Mouse (Mus musculus) CD4-positive, CD25-positive, alpha-beta regulatory T cell, adult 4 months (primary cell): Measurements from ENCODE around the gene Ms4a12. TPM values are rescaled to one million over a fixed set of nuclear protein-coding genes. Genes with fewer than 3 reads are reported as not detected.
"Not testable (repeated sequence)": the region's sequence is repeated elsewhere in the genome, so short reads cannot be mapped to it uniquely, and the experiment has no call there.

Experiments used
- ATAC-seq: one replicate; pipeline ENCODE4 v1.8.0; 2017
- polyA plus RNA-seq, 2 experiments: library from polyadenylated mRNA; unstranded; fragments of 100-300 nt; shearing (Covaris generic); gene quantifications; one replicate each; pipeline ENCODE4 v1.2.1; 2017

Ms4a12 gene
- not detected for polyA plus RNA-seq

DNA sequence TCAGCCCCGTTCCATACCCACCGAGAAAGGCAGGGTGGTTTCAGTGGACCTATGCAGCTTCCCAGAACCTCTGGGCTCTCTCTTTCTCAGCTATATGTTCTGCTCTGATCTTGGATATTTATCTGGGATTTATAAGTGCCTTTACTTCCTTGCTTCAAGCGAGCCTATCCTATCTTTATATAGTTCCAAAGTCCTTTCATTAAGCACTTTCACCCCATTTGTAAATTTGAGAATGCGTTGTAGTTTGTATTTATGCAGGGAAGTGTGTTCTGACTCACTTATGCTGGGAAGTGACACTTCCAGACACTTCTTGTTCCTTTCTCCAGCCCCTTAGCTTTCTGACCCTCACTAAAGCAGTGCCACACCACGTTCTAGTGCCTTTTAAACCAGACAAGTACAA, at the start of gene Ms4a12:
Ms4a12 (minus strand) TSS at position 101 of the 400 bp plus-strand sequence.
- no peak for ATAC-seq

- ATAC-seq = no peak
Observed at GRCm38 (mm10) chr19:11280223-11280622, 48.0 kb upstream of the Ms4a12 start.

DNA sequence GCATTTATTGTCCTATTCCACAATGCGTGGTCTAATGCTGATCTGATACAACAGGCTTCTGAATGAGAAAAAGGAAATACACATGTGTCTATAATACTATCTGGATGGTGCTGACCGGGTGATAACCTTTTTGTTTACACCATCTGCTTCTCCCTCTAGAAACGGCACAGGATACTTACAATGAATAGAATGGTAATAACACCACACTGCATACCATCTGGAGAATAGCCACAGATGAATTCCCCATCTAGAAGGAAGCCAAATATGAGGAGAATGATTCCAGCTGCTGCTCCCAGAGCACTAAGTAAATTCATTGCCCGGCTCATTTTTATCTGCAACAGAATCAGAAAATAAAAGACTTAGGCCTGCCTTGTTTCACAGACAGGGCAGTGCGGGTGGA, 44.2 kb upstream of the Ms4a12 start:
- no peak for ATAC-seq

DNA sequence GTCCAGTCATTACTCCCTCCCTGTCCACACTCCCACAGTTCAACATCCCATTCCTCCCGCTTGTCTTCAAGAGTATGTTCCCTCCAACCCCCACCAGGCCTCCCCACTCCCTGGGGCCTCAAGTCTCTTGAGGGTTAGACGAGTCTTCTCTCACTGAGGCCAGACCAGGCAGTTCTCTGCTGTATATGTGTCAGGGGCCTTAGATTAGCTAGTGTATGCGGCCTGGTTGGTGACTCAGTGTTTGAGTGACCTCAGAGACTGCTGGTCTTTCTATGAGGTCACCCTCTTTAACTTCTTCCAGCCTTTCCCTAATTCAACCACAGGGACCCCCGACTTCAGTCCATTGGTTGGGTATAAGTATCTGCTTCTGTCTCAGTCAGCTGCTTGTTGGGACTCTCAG, 34.7 kb upstream of the Ms4a12 start:
- ATAC-seq = no peak

- no peak for ATAC-seq
Observed at GRCm38 (mm10) chr19:11266052-11266845, 34.0 kb upstream of the Ms4a12 start, which contains the start of gene Ms4a1. Ms4a1 (minus strand) TSS chr19:11266241.

DNA sequence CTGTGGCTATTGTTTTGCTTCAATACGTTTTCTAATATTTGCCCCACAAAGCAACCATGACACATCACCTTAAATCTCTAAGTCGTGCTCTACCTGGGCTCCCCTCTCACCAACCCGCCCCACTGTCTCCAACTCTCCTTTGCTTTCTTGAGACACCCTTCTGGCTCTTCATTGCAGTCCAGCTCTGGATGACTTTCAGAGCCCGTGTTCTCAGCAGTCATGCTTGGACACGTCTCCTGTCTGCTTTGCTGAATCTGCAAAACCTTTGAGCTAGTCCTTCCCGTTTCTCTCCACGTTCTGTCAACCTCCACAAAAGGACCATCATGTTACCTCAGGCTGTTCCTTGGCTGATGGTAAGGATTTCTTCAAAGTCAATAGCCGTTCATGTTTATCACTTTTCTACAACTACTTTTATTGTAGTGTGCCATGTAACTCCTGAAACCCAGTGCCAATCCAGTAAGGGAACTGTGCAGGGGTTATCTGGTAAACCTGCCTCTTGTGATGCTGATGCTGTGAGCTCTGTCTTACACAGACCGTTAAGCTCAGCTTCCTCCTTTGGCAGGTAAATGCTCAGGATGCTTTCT, 32.4 kb upstream of the Ms4a12 start:
- no peak for ATAC-seq

- ATAC-seq = no peak
Observed at GRCm38 (mm10) chr19:11263549-11263948, 31.3 kb upstream of the Ms4a12 start.

GRCm38 (mm10) chr19:11262932-11263331, 30.7 kb upstream of the Ms4a12 start:
- not testable (repeated sequence) for ATAC-seq

DNA sequence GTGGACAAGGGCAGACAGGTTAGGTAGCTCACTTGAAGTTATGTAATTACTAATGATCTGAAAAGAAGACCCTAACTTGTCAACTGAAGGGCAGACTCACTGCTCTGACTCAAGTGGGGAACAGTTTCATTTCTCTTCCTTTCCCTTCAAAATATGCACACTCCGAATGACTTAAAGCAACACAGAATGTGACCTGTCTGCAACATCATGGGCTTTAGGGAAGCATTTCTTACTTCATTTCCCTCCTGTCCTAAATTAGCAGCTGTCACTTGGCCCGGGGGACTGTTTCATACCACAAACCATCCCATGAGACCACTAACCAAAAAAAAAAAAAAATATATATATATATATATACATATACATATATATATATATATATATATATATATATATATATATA, 29.3 kb upstream of the Ms4a12 start:
- ATAC-seq = no peak

- no peak for ATAC-seq
Observed at GRCm38 (mm10) chr19:11244230-11244629, 12.0 kb upstream of the Ms4a12 start.

DNA sequence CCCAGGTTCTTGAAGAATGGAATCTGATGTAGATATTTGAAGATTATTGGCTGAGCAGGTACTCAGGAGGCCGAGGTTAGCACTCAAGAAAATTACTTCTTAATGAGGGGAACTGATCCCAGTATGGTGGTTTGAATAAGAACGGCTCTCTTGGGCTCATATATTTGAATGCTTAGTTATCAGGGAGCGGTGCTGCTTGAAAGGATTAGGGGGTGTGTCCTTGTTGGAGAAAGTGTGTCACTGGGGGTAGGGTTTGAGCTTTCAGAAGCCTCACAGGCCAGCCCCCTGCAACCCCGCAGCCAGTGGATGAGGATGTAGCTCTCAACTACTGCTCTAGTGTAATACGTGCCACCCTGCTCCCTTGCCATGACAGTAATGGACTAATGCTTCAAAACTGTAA, 10.3 kb upstream of the Ms4a12 start:
- no peak for ATAC-seq

DNA sequence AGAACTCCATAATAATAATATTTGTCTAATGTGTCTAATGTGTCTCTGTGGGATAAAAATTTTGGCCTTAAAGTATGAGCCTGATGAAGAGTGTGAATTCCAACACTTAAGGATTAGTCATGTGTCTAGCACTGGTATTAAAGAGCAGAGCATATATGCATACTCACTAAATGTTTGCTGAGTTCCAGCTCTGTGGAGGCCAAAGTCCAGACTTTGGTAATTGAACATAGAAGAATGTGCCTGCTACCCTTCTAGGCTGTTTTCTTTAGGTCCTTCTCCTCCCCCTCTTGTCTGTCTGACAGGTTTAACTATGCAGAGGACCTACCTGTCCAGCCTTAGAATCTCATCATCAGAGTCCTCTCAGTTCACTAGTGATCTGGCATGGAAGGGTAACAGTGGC, 3.6 kb upstream of the Ms4a12 start:
- no peak for ATAC-seq

DNA sequence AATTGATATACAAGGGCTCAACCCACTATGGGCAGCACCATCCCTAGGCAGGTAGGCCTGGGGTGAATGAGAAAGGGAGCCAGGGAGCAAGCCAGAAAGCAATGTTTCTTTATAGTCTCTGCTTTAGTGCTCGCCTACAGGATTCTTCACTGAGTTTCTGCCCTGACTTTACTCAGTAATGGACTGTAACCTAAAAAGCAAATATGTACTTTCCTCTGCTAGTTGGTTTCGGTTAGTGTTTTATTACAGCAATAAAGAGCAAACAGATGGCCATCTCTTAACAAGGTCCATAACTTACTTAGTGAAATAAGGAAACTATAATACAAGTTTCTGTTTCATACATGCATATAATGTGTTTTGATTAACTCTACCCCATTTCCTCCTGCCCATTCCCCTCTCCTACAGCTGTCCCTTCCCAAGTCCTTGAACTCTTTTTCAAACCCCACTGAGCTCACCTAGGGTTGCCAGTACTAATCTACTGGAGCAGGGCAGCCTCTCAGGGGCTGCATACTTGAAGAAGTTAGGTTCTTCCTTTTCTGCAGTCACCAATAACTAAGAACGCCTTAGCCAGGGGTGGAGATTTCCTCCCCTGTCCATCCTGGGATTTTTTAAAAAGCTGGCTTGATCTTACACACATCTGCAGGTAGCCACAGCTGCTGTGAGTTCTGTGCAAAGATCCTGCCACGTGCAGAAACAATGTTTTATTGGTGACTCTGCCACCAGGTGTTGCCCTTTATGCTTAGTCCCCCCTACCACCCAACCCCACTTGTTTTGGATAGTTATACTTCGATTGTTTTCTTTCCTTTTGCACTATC, 2.9 kb upstream of the Ms4a12 start:
- ATAC-seq = no peak

DNA sequence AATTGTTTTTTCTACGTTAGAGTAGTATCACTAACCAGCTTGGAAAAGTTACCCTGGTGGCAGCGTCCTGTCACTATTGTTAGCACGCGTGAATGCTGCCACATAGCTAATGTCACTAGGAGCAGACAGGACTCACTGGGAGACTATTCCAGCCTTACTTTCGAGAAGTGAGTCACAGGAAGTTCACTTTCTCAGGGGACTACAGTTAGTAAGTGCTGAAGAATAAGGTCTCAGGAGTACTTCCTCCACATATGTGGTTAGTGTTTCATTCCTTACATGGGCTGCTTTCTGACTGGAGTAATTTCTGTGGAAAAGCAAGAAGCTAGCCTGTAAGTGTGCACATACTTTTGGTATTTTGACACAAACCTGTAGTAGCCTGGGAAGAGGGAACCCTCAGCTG, 2.0 kb upstream of the Ms4a12 start:
- no peak for ATAC-seq

- ATAC-seq = no peak
Observed at GRCm38 (mm10) chr19:11196546-11196945, 35.7 kb downstream of the Ms4a12 start, which contains the start of gene Ms4a13. Ms4a13 (minus strand) TSS chr19:11196737.

DNA sequence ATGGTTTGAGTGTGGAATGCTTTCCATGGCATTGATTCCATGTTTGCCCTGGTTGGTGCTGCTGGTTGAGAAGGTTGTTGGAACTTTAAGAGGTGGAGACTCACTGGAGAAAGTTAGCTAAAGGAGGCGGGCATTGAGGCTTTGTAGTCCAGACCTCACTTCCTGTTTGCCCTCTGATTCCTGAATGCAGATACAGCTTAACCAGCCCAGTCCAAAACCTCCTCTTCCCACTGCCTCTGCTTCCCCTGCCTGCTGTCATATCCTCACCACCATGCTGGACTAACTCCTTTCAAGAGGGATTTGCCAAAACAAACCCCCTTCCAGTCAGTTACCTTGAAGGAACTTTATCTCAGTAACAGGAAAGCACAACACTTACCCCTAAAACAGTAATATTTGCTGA, 39.7 kb downstream of the Ms4a12 start:
- no peak for ATAC-seq

GRCm38 (mm10) chr19:11184121-11184520, 48.1 kb downstream of the Ms4a12 start:
- no peak for ATAC-seq

GRCm38 (mm10) chr19:11177464-11177863, 54.8 kb downstream of the Ms4a12 start:
- ATAC-seq = no peak

DNA sequence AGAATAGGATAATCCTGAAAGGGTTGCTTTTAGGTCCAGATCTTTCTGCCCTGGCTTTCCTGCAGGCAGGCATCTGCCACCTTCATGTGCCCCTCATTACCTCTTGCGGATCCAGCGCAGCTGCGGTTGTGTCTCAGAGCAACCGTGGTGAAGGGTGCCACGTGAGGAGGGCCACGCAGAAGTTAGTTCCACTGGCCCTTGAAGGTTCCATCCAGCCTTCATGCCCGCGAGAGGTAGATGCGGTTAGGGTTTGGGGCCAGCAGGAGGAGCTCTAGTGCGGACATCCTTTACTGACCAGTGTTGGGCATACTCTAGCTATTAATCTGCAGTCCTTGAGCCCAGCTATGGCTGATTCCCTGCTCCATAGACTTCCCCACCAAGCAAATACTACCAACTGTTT, 67.1 kb downstream of the Ms4a12 start, which contains the start of gene 1700025F22Rik:
1700025F22Rik (minus strand) TSS at position 149 of the 400 bp plus-strand sequence.
- ATAC-seq = no peak
